Mouse (Mus musculus) cortical plate, adult 2 months (tissue): ENCODE results near the gene Abca2.
A peak's percentile ranks its signal among the peaks of the same experiment; 100 is the strongest.

Experiments used
- CTCF ChIP-seq: fragments of 200-500 bp; IDR thresholded peaks from 2 replicates; pipeline ENCODE4 v1.5.1; 2011; ENCODE audit warnings: mild to moderate bottlenecking, control low read depth, low read length; ENCODE audit not compliant: insufficient read depth; ENCODE audit errors: extremely low read depth
- POLR2A ChIP-seq: fragments of 200-500 bp; IDR thresholded peaks from 2 replicates; pipeline ENCODE4 v1.6.1; 2011; ENCODE audit warnings: mild to moderate bottlenecking, low read length, control low read depth; ENCODE audit not compliant: insufficient read depth; ENCODE audit errors: extremely low read depth

DNA sequence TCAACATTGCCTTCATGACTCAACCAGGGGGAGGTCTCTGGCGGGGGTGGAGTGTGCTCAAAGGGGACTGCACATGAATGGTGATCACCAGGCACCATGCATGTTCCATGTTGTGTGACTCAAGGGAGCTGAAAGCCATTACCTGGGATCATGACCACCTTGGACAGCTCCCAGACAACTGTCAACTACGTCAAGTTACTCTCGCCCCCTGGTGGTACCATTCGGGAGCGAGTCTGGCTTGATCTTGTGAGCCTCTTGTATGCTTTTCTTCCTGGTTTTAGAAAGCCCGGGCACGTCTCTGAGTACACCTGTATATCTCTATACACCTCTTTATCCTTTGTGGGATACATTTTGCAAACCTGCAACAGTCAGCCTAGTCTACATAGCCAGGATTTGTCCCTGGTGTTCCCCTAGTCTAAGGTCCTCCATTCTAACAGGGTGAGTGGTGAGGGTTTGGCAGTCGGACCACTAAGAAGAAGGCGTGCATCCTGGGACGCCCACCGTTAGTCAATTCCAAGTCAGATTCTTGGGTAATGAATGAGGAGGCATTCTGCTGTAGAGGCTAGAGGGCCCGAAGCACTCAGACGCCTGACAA lies 26.0 kb upstream of the Abca2 start:
- TF ChIP-seq POLR2A (no peak), CTCF (peak; percentile 60)
